ENCODE assay signal across 22 mouse cellular contexts in genomic region chr8:120312452-120312851, GRCm38 (mm10).
DNase-seq lines count a peak whose midpoint lies in the region; ATAC-seq lines count a peak whose summit lies in the region.
"Had no signal": no experiment of that assay in that cellular context is flagged by ENCODE, and none has a peak within 500 bp of the region (broad histone marks: within the 10 kb centered on the region; RNA-seq: fewer than 3 reads in every experiment).

No protein-coding gene starts in this region.

- peaks cover 63% of the 10 kb centered on the region for H3K4me1 ChIP-seq in forebrain, embryonic 12.5 days
- peaks cover 41% of the 10 kb centered on the region for H3K4me1 ChIP-seq in forebrain, embryonic 13.5 days
- peaks cover 30% of the 10 kb centered on the region for H3K4me1 ChIP-seq in embryonic facial prominence, embryonic 12.5 days

- no peaks in the 10 kb centered on the region for H3K9me3 ChIP-seq in forebrain, embryonic 12.5 days
- H3K9me3 ChIP-seq in forebrain, embryonic 13.5 days (replicated peaks), result no peaks in the 10 kb centered on the region
- no peaks in the 10 kb centered on the region for H3K9me3 ChIP-seq in embryonic facial prominence, embryonic 12.5 days
- H3K9me3 ChIP-seq: liver, embryonic 15.5 days; lung, embryonic 15.5 days; neural tube, embryonic 12.5 days had no signal

- no peak overlapping the region for H3K4me3 ChIP-seq in forebrain, embryonic 12.5 days (replicated peaks)
- H3K4me3 ChIP-seq in forebrain, embryonic 13.5 days, result no peak overlapping the region
- no peak overlapping the region for H3K4me3 ChIP-seq in embryonic facial prominence, embryonic 12.5 days
- H3K4me3 ChIP-seq: gastrocnemius, adult 2 months; heart, adult 2 months; liver, embryonic 15.5 days; lung, embryonic 15.5 days; neural tube, embryonic 12.5 days had no signal

- peak overlapping the region; percentile 29; the same call in 1 of the 2 replicates for H3K9ac ChIP-seq in forebrain, embryonic 12.5 days
- no peak overlapping the region for H3K9ac ChIP-seq in forebrain, embryonic 13.5 days
- H3K9ac ChIP-seq in embryonic facial prominence, embryonic 12.5 days, result 0 out of 2 replicates have a peak overlapping the region, but pooled peaks have one; percentile 7
- H3K9ac ChIP-seq: liver, embryonic 15.5 days; lung, embryonic 15.5 days; neural tube, embryonic 12.5 days had no signal

- H3K27me3 ChIP-seq in forebrain, embryonic 12.5 days, result peaks cover 80% of the 10 kb centered on the region
- peaks cover 16% of the 10 kb centered on the region; the same call in 1 of the 2 replicates for H3K27me3 ChIP-seq in forebrain, embryonic 13.5 days
- 0 out of 2 replicates have a peak, but pooled peaks cover 4% of the 10 kb centered on the region for H3K27me3 ChIP-seq in embryonic facial prominence, embryonic 12.5 days
- H3K27me3 ChIP-seq: neural tube, embryonic 12.5 days had no signal

- no peak for ATAC-seq in forebrain, embryonic 12.5 days (ENCODE audit: low FRiP score)
- ATAC-seq in forebrain, embryonic 13.5 days, result no peak
- ATAC-seq in embryonic facial prominence, embryonic 12.5 days (ENCODE audit: insufficient number of reproducible peaks, insufficient read depth, low FRiP score, low TSS enrichment), result no peak
- peak; percentile 39 for ATAC-seq in megakaryocyte progenitor cell, adult 5-6 weeks (replicated peaks; ENCODE audit: poor library complexity)
- ATAC-seq: forebrain, embryonic 16.5 days; hindbrain, embryonic 16.5 days had no signal

- no peak overlapping the region for H3K27ac ChIP-seq in forebrain, embryonic 12.5 days
- no peak overlapping the region for H3K27ac ChIP-seq in forebrain, embryonic 13.5 days
- no peak overlapping the region for H3K27ac ChIP-seq in embryonic facial prominence, embryonic 12.5 days
- H3K27ac ChIP-seq: gastrocnemius, adult 2 months; heart, adult 2 months; liver, embryonic 15.5 days; lung, embryonic 15.5 days; neural tube, embryonic 12.5 days had no signal

- 87% methylated on average over 4 of the region's 4 CpGs for WGBS in forebrain, embryonic 12.5 days
- WGBS in forebrain, embryonic 13.5 days, result 87% methylated on average over 4 of the region's 4 CpGs
- 84% methylated on average over 4 of the region's 4 CpGs for WGBS in embryonic facial prominence, embryonic 12.5 days

- no peak overlapping the region for H3K4me2 ChIP-seq in forebrain, embryonic 12.5 days
- H3K4me2 ChIP-seq in forebrain, embryonic 13.5 days, result no peak overlapping the region
- no peak overlapping the region for H3K4me2 ChIP-seq in embryonic facial prominence, embryonic 12.5 days (replicated peaks)
- H3K4me2 ChIP-seq: liver, embryonic 15.5 days; lung, embryonic 15.5 days; neural tube, embryonic 12.5 days had no signal

- DNase-seq in A20 (ENCODE audit: low read depth, low spot score), result peak; percentile 52
- no peak for DNase-seq in kidney, postnatal 14 days
- DNase-seq in thymus, postnatal 36 days, result no peak
- no peak for DNase-seq in lung, postnatal 4 days
- DNase-seq: adrenal gland, adult 8-10 months; cerebellum, adult 2 months; cerebellum, postnatal 14 days; gastrocnemius, adult 2 months; gastrocnemius, postnatal 36 days; heart, adult 2 months; heart, postnatal 14 days; kidney, adult 18-20 months; kidney, postnatal 4 days had no signal

- no peaks in the 10 kb centered on the region for H3K36me3 ChIP-seq in forebrain, embryonic 12.5 days (replicated peaks)
- no peaks in the 10 kb centered on the region for H3K36me3 ChIP-seq in forebrain, embryonic 13.5 days (ENCODE audit: poor library complexity, severe bottlenecking)
- no peaks in the 10 kb centered on the region for H3K36me3 ChIP-seq in embryonic facial prominence, embryonic 12.5 days
- H3K36me3 ChIP-seq: liver, embryonic 15.5 days; lung, embryonic 15.5 days; neural tube, embryonic 12.5 days had no signal
